Mouse (Mus musculus) ES-E14 (cell line): Measurements from ENCODE around the gene Stk24. TPM values are rescaled to one million over a fixed set of nuclear protein-coding genes. Genes with fewer than 3 reads are reported as not detected.

Experiments used
- DNase-seq: peaks from one replicate; pipeline ENCODE4 v3.0.0-alpha.2; 2013; ENCODE audit warnings: low read depth, low spot score
- H3K27ac ChIP-seq: 2 replicates; pipeline ENCODE4 v1.5.1; 2012; ENCODE audit warnings: low read depth, mild to moderate bottlenecking, low read length, moderate library complexity, mixed read lengths; ENCODE audit not compliant: poor library complexity, insufficient read depth, severe bottlenecking
- H3K36me3 ChIP-seq: 2 replicates; pipeline ENCODE4 v1.6.1; 2012; ENCODE audit warnings: mild to moderate bottlenecking, low read length, moderate library complexity, mixed read lengths; ENCODE audit not compliant: control insufficient read depth, poor library complexity, insufficient read depth, severe bottlenecking
- H3K4me1 ChIP-seq, 2 experiments: fragments of 150-350 bp in 1 of 2; sonication (generic) in 1 of 2; 2 replicates each; pipeline ENCODE4 v1.6.1; 2012; ENCODE audit warnings: low read length in 2 of 2, mild to moderate bottlenecking in 1 of 2, mixed read lengths in 1 of 2; ENCODE audit not compliant: control insufficient read depth in 2 of 2, insufficient read depth in 2 of 2, poor library complexity in 1 of 2
- H3K4me3 ChIP-seq, 2 experiments: fragments of 150-350 bp in 1 of 2; sonication (generic) in 1 of 2; 2 replicates each; pipeline ENCODE4 v1.5.1; 2012; ENCODE audit warnings: low read length in 2 of 2, low read depth in 1 of 2, mild to moderate bottlenecking in 1 of 2, mixed read lengths in 1 of 2; ENCODE audit not compliant: insufficient read depth in 1 of 2, poor library complexity in 1 of 2, severe bottlenecking in 1 of 2
- H3K9ac ChIP-seq: 2 replicates; pipeline ENCODE4 v1.6.1; 2012; ENCODE audit warnings: low read depth, mild to moderate bottlenecking, low read length, mixed read lengths; ENCODE audit not compliant: poor library complexity, insufficient read depth, severe bottlenecking
- H3K9me3 ChIP-seq: fragments of 150-350 bp; sonication (generic); 2 replicates; pipeline ENCODE4 v1.6.1; 2012; ENCODE audit warnings: low read depth, mild to moderate bottlenecking, low read length; ENCODE audit not compliant: control insufficient read depth, insufficient read depth
- CHD2 ChIP-seq: IDR thresholded peaks from 2 replicates; pipeline ENCODE4 v1.6.1; 2014; ENCODE audit warnings: mild to moderate bottlenecking, low read depth, low read length, inconsistent platforms
- HCFC1 ChIP-seq: IDR thresholded peaks from 2 replicates; pipeline ENCODE4 v1.6.1; 2012; ENCODE audit warnings: low read length, inconsistent platforms, borderline replicate concordance; ENCODE audit not compliant: insufficient read depth
- MAFK ChIP-seq: IDR thresholded peaks from 2 replicates; pipeline ENCODE4 v1.6.1; 2014; ENCODE audit warnings: mild to moderate bottlenecking, low read depth, low read length, inconsistent platforms; ENCODE audit not compliant: insufficient read depth
- ZC3H11A ChIP-seq: IDR thresholded peaks from 2 replicates; pipeline ENCODE4 v1.6.1; 2012; ENCODE audit warnings: low read depth, mild to moderate bottlenecking, inconsistent platforms, low read length, borderline replicate concordance
- ZNF384 ChIP-seq: IDR thresholded peaks from 2 replicates; pipeline ENCODE4 v1.6.1; 2012; ENCODE audit warnings: low read depth, low read length, inconsistent platforms
- in situ Hi-C, 2 experiments: fragments of 600-800 bp; cut with MboI; formaldehyde crosslinking; loops; one replicate each; pipeline ENCODE4 v1.15.1; 2025; ENCODE audit warnings: low sequenced_read_pairs in 2 of 2, inconsistent platforms in 1 of 2; ENCODE audit not compliant: unreplicated experiment in 2 of 2
- total RNA-seq: library from RNA; depleted of rRNA; stranded (reverse); fragments of 300-350 nt; gene quantifications from 2 replicates; pipeline ENCODE4 v1.2.3, GENCODE M21; 2012

Gene Stk24
- total RNA-seq, 1 experiment: 21.2 TPM

- Histone ChIP-seq H3K4me3 (no peak overlapping the region), H3K9ac (no peak overlapping the region), H3K9me3 (no peaks in the 10 kb centered on the region), H3K36me3 (peaks cover 26% of the 10 kb centered on the region; the same call in 1 of the 2 replicates), H3K4me1 (peaks cover 3 to 10% of the 10 kb centered on the region in 2 experiments), H3K27ac (no peak overlapping the region)
- TF ChIP-seq CHD2 (no peak), MAFK (no peak), ZNF384 (no peak), HCFC1 (no peak), ZC3H11A (no peak)
- in situ Hi-C loops: no loop called here
- DNase-seq: no peak
Measured at GRCm38 (mm10) chr14:121299093-121299492, 80.7 kb downstream of the Stk24 start.

- H3K9me3 ChIP-seq: no peaks in the 10 kb centered on the region
- no peak for TF ChIP-seq HCFC1
- TF ChIP-seq ZNF384: no peak
- no peak for TF ChIP-seq ZC3H11A
- TF ChIP-seq CHD2: no peak
- TF ChIP-seq MAFK: no peak
- in situ Hi-C loops: no loop called here
- no peak overlapping the region for H3K4me3 ChIP-seq
- no peak overlapping the region for H3K27ac ChIP-seq
- H3K36me3 ChIP-seq: peaks cover 28% of the 10 kb centered on the region; the same call in 1 of the 2 replicates
- DNase-seq: no peak
- H3K4me1 ChIP-seq: peaks cover 0 to 9% of the 10 kb centered on the region in 2 experiments; a peak in 2 of 4 replicates
- H3K9ac ChIP-seq: no peak overlapping the region
Measured at GRCm38 (mm10) chr14:121298537-121298936, 81.3 kb downstream of the Stk24 start.

- H3K4me3 ChIP-seq: no peak overlapping the region
- no peaks in the 10 kb centered on the region for H3K9me3 ChIP-seq
- no peak overlapping the region for H3K27ac ChIP-seq
- peaks cover 32% of the 10 kb centered on the region; the same call in 1 of the 2 replicates for H3K36me3 ChIP-seq
- TF ChIP-seq ZC3H11A (no peak), HCFC1 (no peak), MAFK (no peak), ZNF384 (no peak), CHD2 (no peak)
- H3K4me1 ChIP-seq: peaks cover 0 to 4% of the 10 kb centered on the region in 2 experiments; a peak in 2 of 4 replicates
- DNase-seq: no peak
- in situ Hi-C loops: no loop called here
- H3K9ac ChIP-seq: no peak overlapping the region
Measured at GRCm38 (mm10) chr14:121297103-121297502, 82.7 kb downstream of the Stk24 start.

- H3K4me3 ChIP-seq: no peak overlapping the region
- no peak overlapping the region for H3K9ac ChIP-seq
- no peaks in the 10 kb centered on the region for H3K9me3 ChIP-seq
- H3K4me1 ChIP-seq: peaks cover 0 to 2% of the 10 kb centered on the region in 2 experiments; a peak in 2 of 4 replicates
- peaks cover 29% of the 10 kb centered on the region; the same call in 1 of the 2 replicates for H3K36me3 ChIP-seq
- H3K27ac ChIP-seq: no peak overlapping the region
- in situ Hi-C loops: no loop called here
- TF ChIP-seq HCFC1 (no peak), ZNF384 (no peak), MAFK (no peak), CHD2 (no peak), ZC3H11A (no peak)
- DNase-seq: no peak
Measured at GRCm38 (mm10) chr14:121294484-121294883, 85.3 kb downstream of the Stk24 start.

- Histone ChIP-seq H3K9me3 (no peaks in the 10 kb centered on the region), H3K36me3 (peaks cover 27% of the 10 kb centered on the region; the same call in 1 of the 2 replicates), H3K4me3 (no peak overlapping the region), H3K9ac (no peak overlapping the region), H3K27ac (no peak overlapping the region), H3K4me1 (peaks cover 0 to 2% of the 10 kb centered on the region in 2 experiments; a peak in 2 of 4 replicates)
- TF ChIP-seq ZC3H11A: no peak
- TF ChIP-seq CHD2: no peak
- no peak for TF ChIP-seq ZNF384
- no peak for TF ChIP-seq MAFK
- no peak for TF ChIP-seq HCFC1
- in situ Hi-C loops: no loop called here
- DNase-seq: no peak
Measured at GRCm38 (mm10) chr14:121292391-121292790, 87.4 kb downstream of the Stk24 start.
